Mouse (Mus musculus) urinary bladder, postnatal 0 days (tissue): ENCODE measurements around the gene Gnat1. TPM values are rescaled to one million over a fixed set of nuclear protein-coding genes. Genes with fewer than 3 reads are reported as not detected.

ENCODE experiments used
- polyA plus RNA-seq: library from polyadenylated mRNA; unstranded; fragments of >200 nt; fragmentation: Nextera tagmentation; extraction: Ambion mirVana; gene quantifications from 2 replicates; pipeline ENCODE4 v1.2.1, GENCODE M21; 2015

Gnat1 gene
- polyA plus RNA-seq, result 0.45 and 0.63 TPM in 2 replicates

GRCm38 (mm10) chr9:107679501-107679900 is at the start of gene Gnat1:
TSS of gene Gnat1 (minus strand) at chr9:107679712.

GRCm38 (mm10) chr9:107709697-107710483 is 30.4 kb upstream of the Gnat1 start, which contains the start of gene Sema3f:
TSS of gene Sema3f (minus strand) at chr9:107710475.

GRCm38 (mm10) chr9:107669480-107669945 is 10.0 kb downstream of the Gnat1 start, which contains the start of gene Slc38a3:
TSS of gene Slc38a3 (minus strand) at chr9:107669530.

GRCm38 (mm10) chr9:107635279-107636028 is 44.1 kb downstream of the Gnat1 start, which contains the start of gene Gnai2:
TSS of gene Gnai2 (minus strand) at chr9:107635367.

Other genes with a start within 250 kb of the Gnat1 start
- gene Tmem115, start 145.8 kb downstream of the Gnat1 start, polyA plus RNA-seq, result 36.6 and 39.3 TPM in 2 replicates
- gene Cyb561d2, start 137.5 kb downstream of the Gnat1 start, polyA plus RNA-seq, result 16.3 and 17.5 TPM in 2 replicates
- 14.7 and 17.2 TPM in 2 replicates for gene Nprl2, start 137.5 kb downstream of the Gnat1 start, polyA plus RNA-seq
- 0.44 and 0.52 TPM in 2 replicates for gene Zmynd10, start 132.4 kb downstream of the Gnat1 start, polyA plus RNA-seq
- gene Rassf1, start 128.2 kb downstream of the Gnat1 start, polyA plus RNA-seq, result 61.6 and 67.2 TPM in 2 replicates
- gene Tusc2, start 116.5 kb downstream of the Gnat1 start, polyA plus RNA-seq, result 30.8 and 32.6 TPM in 2 replicates
- 37.4 and 43.1 TPM in 2 replicates for gene Hyal2, start 111.8 kb downstream of the Gnat1 start, polyA plus RNA-seq
- 6.4 and 7.9 TPM in 2 replicates for gene Hyal1, start 102.8 kb downstream of the Gnat1 start, polyA plus RNA-seq
- gene Naa80, start 100.8 kb downstream of the Gnat1 start, polyA plus RNA-seq, result 9.7 and 14.0 TPM in 2 replicates
- 0.60 and 0.61 TPM in 2 replicates for gene Hyal3, start 98.9 kb downstream of the Gnat1 start, polyA plus RNA-seq
- gene Ifrd2, start 92.1 kb downstream of the Gnat1 start, polyA plus RNA-seq, result 21.9 and 26.4 TPM in 2 replicates
- 12.9 and 15.9 TPM in 2 replicates for gene Sema3b, start 70.5 kb downstream of the Gnat1 start, polyA plus RNA-seq
- 285 and 303 TPM in 2 replicates for gene Gnai2, start 44.3 kb downstream of the Gnat1 start, polyA plus RNA-seq
- 0.16 and 0.34 TPM in 2 replicates for gene Slc38a3, start 10.2 kb downstream of the Gnat1 start, polyA plus RNA-seq
- 10.7 and 12.1 TPM in 2 replicates for gene Sema3f, start 30.8 kb upstream of the Gnat1 start, polyA plus RNA-seq
- gene Rbm5, start 91.3 kb upstream of the Gnat1 start, polyA plus RNA-seq, result 81.2 and 82.1 TPM in 2 replicates
- 31.5 and 34.2 TPM in 2 replicates for gene Rbm6, start 193.5 kb upstream of the Gnat1 start, polyA plus RNA-seq
- 10.4 and 11.5 TPM in 2 replicates for gene Mon1a, start 208.4 kb upstream of the Gnat1 start, polyA plus RNA-seq
- gene Mst1r, start 227.2 kb upstream of the Gnat1 start, polyA plus RNA-seq, result 7.8 and 9.4 TPM in 2 replicates
- gene Actl11, start 248.8 kb upstream of the Gnat1 start, polyA plus RNA-seq, result not detected in 2 replicates